Mouse (Mus musculus) CH12.LX (cell line): Measurements from ENCODE around the gene Fam110a. TPM values are rescaled to one million over a fixed set of nuclear protein-coding genes. Genes with fewer than 3 reads are reported as not detected.

Experiments
- DNase-seq: peaks from one replicate; pipeline ENCODE4 v3.0.0-alpha.2; 2013; ENCODE audit errors: extremely low read depth
- H3K27ac ChIP-seq: 2 replicates; pipeline ENCODE4 v1.5.1; 2012; ENCODE audit warnings: low read depth, mild to moderate bottlenecking, control low read depth, moderate library complexity; ENCODE audit not compliant: insufficient read depth
- H3K27me3 ChIP-seq: replicated peaks from 2 replicates; pipeline ENCODE3; 2012; ENCODE audit warnings: inconsistent platforms
- H3K36me3 ChIP-seq, 2 experiments: replicated peaks in 1 of 2; 2 replicates each; pipeline versions ENCODE3 to v1.6.1; 2012; ENCODE audit warnings: inconsistent platforms in 1 of 2, low read length in 1 of 2, mild to moderate bottlenecking in 1 of 2, mixed read lengths in 1 of 2, moderate library complexity in 1 of 2; ENCODE audit not compliant: control insufficient read depth in 1 of 2, insufficient read depth in 1 of 2
- H3K4me1 ChIP-seq, 2 experiments: 2 replicates each; pipeline ENCODE4 v1.6.1; 2012; ENCODE audit warnings: inconsistent platforms in 1 of 2, moderate library complexity in 1 of 2; ENCODE audit not compliant: insufficient read depth in 2 of 2, control insufficient read depth in 1 of 2
- H3K4me2 ChIP-seq: 2 replicates; pipeline ENCODE4 v1.6.1; 2012; ENCODE audit warnings: low read depth, mild to moderate bottlenecking, control low read depth; ENCODE audit not compliant: poor library complexity, insufficient read depth, severe bottlenecking
- H3K4me3 ChIP-seq, 3 experiments: fragments of 150-350 bp in 1 of 3; sonication (generic) in 1 of 3; replicated peaks in 1 of 3; 2 replicates each; pipeline versions ENCODE3 to v1.5.1; 2011 to 2012; ENCODE audit warnings: low read depth in 2 of 3, low read length in 2 of 3, mild to moderate bottlenecking in 2 of 3, moderate library complexity in 2 of 3, control low read depth in 1 of 3, improper control_type of control experiment in 1 of 3, inconsistent platforms in 1 of 3, mixed read lengths in 1 of 3; ENCODE audit not compliant: poor library complexity in 1 of 3
- H3K79me2 ChIP-seq: replicated peaks from 2 replicates; pipeline ENCODE4 v1.6.1; 2012; ENCODE audit warnings: mild to moderate bottlenecking, moderate library complexity; ENCODE audit not compliant: control insufficient read depth, poor library complexity, insufficient read depth, severe bottlenecking; ENCODE audit errors: extremely low read depth
- H3K9ac ChIP-seq: 2 replicates; pipeline ENCODE4 v1.6.1; 2012; ENCODE audit warnings: low read depth, mild to moderate bottlenecking, control low read depth, moderate library complexity; ENCODE audit not compliant: insufficient read depth
- H3K9me3 ChIP-seq: replicated peaks from 2 replicates; pipeline ENCODE3; 2012; ENCODE audit warnings: low read length, inconsistent platforms, mixed read lengths
- BHLHE40 ChIP-seq: IDR thresholded peaks from 2 replicates; pipeline ENCODE4 v1.6.1; 2011; ENCODE audit warnings: mild to moderate bottlenecking, low read depth, low read length, improper control_type of control experiment
- CTCF ChIP-seq, 2 experiments: IDR thresholded peaks in 1 of 2; conservative IDR thresholded peaks in 1 of 2; 2 replicates each; pipeline ENCODE4 v1.5.1; 2011 to 2012; ENCODE audit warnings: low read depth in 2 of 2, low read length in 2 of 2, improper control_type of control experiment in 1 of 2, inconsistent platforms in 1 of 2, mild to moderate bottlenecking in 1 of 2, moderate library complexity in 1 of 2
- E2F4 ChIP-seq: IDR thresholded peaks from 2 replicates; pipeline ENCODE4 v1.6.1; 2011; ENCODE audit warnings: low read depth, low read length, improper control_type of control experiment; ENCODE audit not compliant: insufficient replicate concordance
- EP300 ChIP-seq: IDR thresholded peaks from 2 replicates; pipeline ENCODE4 v1.6.1; 2011; ENCODE audit warnings: low read length, improper control_type of control experiment
- GABPA ChIP-seq: IDR thresholded peaks from 2 replicates; pipeline ENCODE4 v1.6.1; 2012; ENCODE audit warnings: low read depth, low read length, improper control_type of control experiment, inconsistent platforms; ENCODE audit not compliant: insufficient replicate concordance
- HCFC1 ChIP-seq: IDR thresholded peaks from 2 replicates; pipeline ENCODE4 v1.6.1; 2012; ENCODE audit warnings: low read depth, mild to moderate bottlenecking, inconsistent platforms, low read length, improper control_type of control experiment
- JUND ChIP-seq: conservative IDR thresholded peaks from 2 replicates; pipeline ENCODE4 v1.6.1; 2011; ENCODE audit warnings: low read depth, low read length, improper control_type of control experiment
- KAT2A ChIP-seq: IDR thresholded peaks from 2 replicates; pipeline ENCODE4 v1.6.1; 2012; ENCODE audit warnings: low read length, improper control_type of control experiment, inconsistent platforms; ENCODE audit not compliant: insufficient replicate concordance
- MAFK ChIP-seq: IDR thresholded peaks from 2 replicates; pipeline ENCODE4 v1.6.1; 2011; ENCODE audit warnings: low read length, improper control_type of control experiment; ENCODE audit not compliant: insufficient replicate concordance
- MAX ChIP-seq: IDR thresholded peaks from 2 replicates; pipeline ENCODE4 v1.6.1; 2011; ENCODE audit warnings: low read length, improper control_type of control experiment
- MAZ ChIP-seq: IDR thresholded peaks from 2 replicates; pipeline ENCODE4 v1.6.1; 2012; ENCODE audit warnings: low read depth, mild to moderate bottlenecking, inconsistent platforms, low read length, improper control_type of control experiment, moderate library complexity
- MXI1 ChIP-seq: IDR thresholded peaks from 2 replicates; pipeline ENCODE4 v1.6.1; 2011; ENCODE audit warnings: mild to moderate bottlenecking, low read depth, low read length, improper control_type of control experiment
- NELFE ChIP-seq: IDR thresholded peaks from 2 replicates; pipeline ENCODE4 v1.6.1; 2011; ENCODE audit warnings: low read depth, low read length, improper control_type of control experiment
- NRF1 ChIP-seq: IDR thresholded peaks from 2 replicates; pipeline ENCODE4 v1.6.1; 2014; ENCODE audit warnings: low read depth, mild to moderate bottlenecking, inconsistent platforms, low read length, improper control_type of control experiment, moderate library complexity
- PAX5 ChIP-seq: IDR thresholded peaks from 2 replicates; pipeline ENCODE4 v1.6.1; 2012; ENCODE audit warnings: low read length, inconsistent platforms, mixed read lengths
- POLR2A ChIP-seq: IDR thresholded peaks from 2 replicates; pipeline ENCODE4 v1.6.1; 2011; ENCODE audit warnings: low read depth, mild to moderate bottlenecking, improper control_type of control experiment, low read length
- POLR2AphosphoS2 ChIP-seq: IDR thresholded peaks from 2 replicates; pipeline ENCODE4 v1.6.1; 2011; ENCODE audit warnings: low read depth, low read length, improper control_type of control experiment
- RAD21 ChIP-seq: IDR thresholded peaks from 2 replicates; pipeline ENCODE4 v1.6.1; 2011; ENCODE audit warnings: low read depth, mild to moderate bottlenecking, low read length, improper control_type of control experiment, moderate library complexity
- SIN3A ChIP-seq: IDR thresholded peaks from 2 replicates; pipeline ENCODE4 v1.6.1; 2012; ENCODE audit warnings: low read length, improper control_type of control experiment, inconsistent platforms
- SMC3 ChIP-seq: IDR thresholded peaks from 2 replicates; pipeline ENCODE4 v1.6.1; 2011; ENCODE audit warnings: low read depth, low read length, improper control_type of control experiment
- TBP ChIP-seq: conservative IDR thresholded peaks from 2 replicates; pipeline ENCODE4 v1.6.1; 2011; ENCODE audit warnings: low read depth, low read length, improper control_type of control experiment
- TCF12 ChIP-seq: IDR thresholded peaks from 2 replicates; pipeline ENCODE4 v1.6.1; 2014; ENCODE audit warnings: low read depth, mild to moderate bottlenecking, inconsistent platforms, low read length, improper control_type of control experiment
- ZC3H11A ChIP-seq: IDR thresholded peaks from 2 replicates; pipeline ENCODE4 v1.6.1; 2012; ENCODE audit warnings: low read depth, mild to moderate bottlenecking, inconsistent platforms, low read length, improper control_type of control experiment
- ZMIZ1 ChIP-seq: IDR thresholded peaks from 2 replicates; pipeline ENCODE4 v1.6.1; 2012; ENCODE audit warnings: low read depth, mild to moderate bottlenecking, inconsistent platforms, low read length, improper control_type of control experiment
- ZNF384 ChIP-seq: IDR thresholded peaks from 2 replicates; pipeline ENCODE4 v1.6.1; 2012; ENCODE audit warnings: low read depth, low read length, improper control_type of control experiment, inconsistent platforms
- dilution Hi-C: fragments of 300-500 bp; cut with MboI; formaldehyde crosslinking; loops from 2 replicates; pipeline ENCODE4 v1.14.3; 2020; ENCODE audit warnings: low sequenced_read_pairs; ENCODE audit not compliant: extremely low pct_unique_long_range_greater_than_20kb, extremely low pct_ligation_motif_present
- in situ Hi-C: fragments of 300-500 bp; cut with MboI; formaldehyde crosslinking; loops from 3 replicates; pipeline ENCODE4 v1.14.3; 2019; ENCODE audit warnings: low sequenced_read_pairs, low pct_ligation_motif_present, low pct_unique_long_range_greater_than_20kb, mixed read lengths
- polyA plus RNA-seq: library from polyadenylated mRNA; unstranded; fragments of >175 nt; gene quantifications from 2 replicates; pipeline ENCODE4 v1.2.1, GENCODE M21; 2012; ENCODE audit warnings: low read depth; ENCODE audit not compliant: insufficient read length
- total RNA-seq, 2 experiments: library from RNA; depleted of rRNA; stranded (reverse); fragments of 300-350 nt in 1 of 2; fragments of >200 nt in 1 of 2; gene quantifications; 2 replicates each; pipeline ENCODE4 v1.2.3; 2012 to 2014

The Fam110a gene
- total and polyA plus RNA-seq, 3 experiments, result 3.7 to 9.8 (median 6.3) TPM

DNA sequence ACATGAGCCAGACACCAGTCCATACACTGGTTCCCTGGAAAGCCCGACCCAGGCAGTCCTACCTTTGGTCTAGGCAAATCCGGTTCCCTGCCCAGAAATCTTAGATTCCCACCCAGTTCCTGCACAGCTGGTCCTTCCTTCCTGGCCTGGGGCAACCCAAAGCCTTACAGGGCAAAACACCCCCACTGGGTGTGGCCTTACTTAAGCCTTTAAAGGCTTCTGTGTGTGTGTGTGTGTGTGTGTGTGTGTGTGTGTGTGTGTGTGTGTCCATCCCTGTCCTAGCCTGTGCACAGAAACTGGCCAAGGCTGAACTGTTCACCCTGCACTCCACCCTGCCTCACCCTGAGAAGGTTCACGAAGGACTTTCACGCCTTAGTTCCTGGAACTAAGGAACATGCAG lies 32.2 kb upstream of the Fam110a start:
- Histone ChIP-seq H3K4me1 (peaks cover 4 to 7% of the 10 kb centered on the region in 2 experiments; a peak in 1 of 4 replicates), H3K9ac (no peak overlapping the region)
- dilution Hi-C loops, result no loop called here

DNA sequence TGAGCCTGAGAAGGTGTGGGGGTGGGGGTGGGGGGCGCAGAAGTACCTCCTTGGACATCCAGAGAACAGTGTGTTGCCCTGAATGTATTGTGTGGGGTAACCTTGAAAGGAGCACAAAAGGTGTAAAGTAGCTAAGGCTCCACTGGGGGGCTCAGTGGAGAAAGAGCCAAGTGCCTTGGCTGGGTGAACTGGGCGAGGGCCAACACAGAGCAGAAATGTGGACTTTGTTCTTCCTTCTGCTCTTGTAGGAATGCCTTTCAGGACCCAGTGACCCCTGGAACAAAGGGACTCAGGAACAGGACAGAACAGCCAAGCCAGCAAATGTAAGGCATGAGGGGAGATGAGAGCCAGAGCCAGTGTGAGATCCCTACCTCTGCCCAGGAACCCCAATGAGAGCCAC lies 31.7 kb upstream of the Fam110a start:
- in situ Hi-C loops, result no loop called here
- no peak overlapping the region for H3K9ac ChIP-seq
- dilution Hi-C loops, result no loop called here

More for the DNA sequence above, 32.2 kb upstream of the Fam110a start:
- in situ Hi-C loops, result no loop called here
- no peak for TF ChIP-seq POLR2A
- TF ChIP-seq BHLHE40, result no peak
- no peak for TF ChIP-seq E2F4
- TF ChIP-seq EP300, result no peak
- no peak for TF ChIP-seq TBP
- no peak for TF ChIP-seq POLR2AphosphoS2
- TF ChIP-seq PAX5, result no peak
- TF ChIP-seq TCF12, result no peak
- TF ChIP-seq ZMIZ1, result no peak
- no peak for TF ChIP-seq ZC3H11A
- H3K79me2 ChIP-seq, result no peaks in the 10 kb centered on the region
- peaks cover 72% of the 10 kb centered on the region for H3K27me3 ChIP-seq
- H3K9me3 ChIP-seq, result no peaks in the 10 kb centered on the region
- no peak overlapping the region for H3K27ac ChIP-seq
- DNase-seq, result no peak
- H3K36me3 ChIP-seq, result no peaks in the 10 kb centered on the region
- no peak overlapping the region for H3K4me2 ChIP-seq
- no peak overlapping the region for H3K4me3 ChIP-seq

More for the DNA sequence above, 31.7 kb upstream of the Fam110a start:
- H3K36me3 ChIP-seq, result no peaks in the 10 kb centered on the region
- H3K4me2 ChIP-seq, result no peak overlapping the region
- H3K4me1 ChIP-seq, result peaks cover 4 to 7% of the 10 kb centered on the region in 2 experiments; a peak in 1 of 4 replicates
- no peak for TF ChIP-seq HCFC1
- TF ChIP-seq E2F4, result no peak
- TF ChIP-seq PAX5, result no peak
- no peak for TF ChIP-seq NELFE
- TF ChIP-seq JUND, result no peak
- peak; percentile 45 for TF ChIP-seq SMC3
- no peak for TF ChIP-seq MAX
- TF ChIP-seq GABPA, result no peak
- no peak for TF ChIP-seq MXI1
- no peak for TF ChIP-seq POLR2AphosphoS2
- TF ChIP-seq SIN3A, result no peak
- no peak for TF ChIP-seq ZMIZ1
- TF ChIP-seq NRF1, result no peak
- no peak for TF ChIP-seq MAFK
- TF ChIP-seq MAZ, result no peak
- peak in 1 of 2 experiments; percentile 58; a peak in 2 of 4 replicates for TF ChIP-seq CTCF (conservative IDR thresholded peaks at IDR 0.05 in 1 of 2, IDR thresholded peaks at IDR 0.05 in 1 of 2; ENCODE audit: low read depth in 2 of 2, low read length in 2 of 2)
- no peak for TF ChIP-seq ZNF384
- TF ChIP-seq RAD21, result peak; percentile 18
- no peak for TF ChIP-seq KAT2A
- H3K4me3 ChIP-seq, result no peak overlapping the region
- DNase-seq, result no peak
- no peak overlapping the region for H3K27ac ChIP-seq
- no peaks in the 10 kb centered on the region for H3K79me2 ChIP-seq
- H3K27me3 ChIP-seq, result peaks cover 73% of the 10 kb centered on the region
- no peaks in the 10 kb centered on the region for H3K9me3 ChIP-seq
